Mouse (Mus musculus): Measurements from ENCODE around the gene Tbcd. TPM values are rescaled to one million over a fixed set of nuclear protein-coding genes. Genes with fewer than 3 reads are reported as not detected.

Gene Tbcd
- total RNA-seq, 1 experiment = 68.6 TPM

- DNase-seq (ENCODE audit: low read depth, low spot score) = no peak
- H3K27ac ChIP-seq (ENCODE audit: insufficient read depth, low read depth, low read length, poor library complexity, severe bottlenecking) = no peak overlapping the region
- peak overlapping the region; percentile 62 for H3K9ac ChIP-seq (ENCODE audit: insufficient read depth, low read depth, low read length, poor library complexity, severe bottlenecking)
- H3K4me3 ChIP-seq (ENCODE audit: insufficient read depth in 1 of 2, low read depth in 1 of 2, low read length in 2 of 2, poor library complexity in 1 of 2, severe bottlenecking in 1 of 2) = peak overlapping the region; percentile 67 to 93
- in situ Hi-C loops (cut with MboI; ENCODE audit: low sequenced_read_pairs in 2 of 2, unreplicated experiment in 2 of 2) = no loop called here
- H3K36me3 ChIP-seq (ENCODE audit: control insufficient read depth, insufficient read depth, low read length, poor library complexity, severe bottlenecking) = no peaks in the 10 kb centered on the region
- peaks cover 0 to 2% of the 10 kb centered on the region in 2 experiments; a peak in 1 of 4 replicates for H3K4me1 ChIP-seq (ENCODE audit: control insufficient read depth in 2 of 2, insufficient read depth in 2 of 2, low read length in 2 of 2, poor library complexity in 1 of 2)
- H3K9me3 ChIP-seq (ENCODE audit: control insufficient read depth, insufficient read depth, low read depth, low read length) = no peaks in the 10 kb centered on the region
- TF ChIP-seq ZNF384 (IDR thresholded peaks at IDR 0.05; ENCODE audit: low read depth, low read length) = no peak
- TF ChIP-seq MAFK (IDR thresholded peaks at IDR 0.05; ENCODE audit: insufficient read depth, low read depth, low read length) = no peak
- no peak for TF ChIP-seq HCFC1 (IDR thresholded peaks at IDR 0.05; ENCODE audit: borderline replicate concordance, insufficient read depth, low read length)
- no peak for TF ChIP-seq CHD2 (IDR thresholded peaks at IDR 0.05; ENCODE audit: low read depth, low read length)
- no peak for TF ChIP-seq ZC3H11A (IDR thresholded peaks at IDR 0.05; ENCODE audit: borderline replicate concordance, low read depth, low read length)
Observed at GRCm38 (mm10) chr11:121421553-121422173, 30.1 kb upstream of the Tbcd start.

DNA sequence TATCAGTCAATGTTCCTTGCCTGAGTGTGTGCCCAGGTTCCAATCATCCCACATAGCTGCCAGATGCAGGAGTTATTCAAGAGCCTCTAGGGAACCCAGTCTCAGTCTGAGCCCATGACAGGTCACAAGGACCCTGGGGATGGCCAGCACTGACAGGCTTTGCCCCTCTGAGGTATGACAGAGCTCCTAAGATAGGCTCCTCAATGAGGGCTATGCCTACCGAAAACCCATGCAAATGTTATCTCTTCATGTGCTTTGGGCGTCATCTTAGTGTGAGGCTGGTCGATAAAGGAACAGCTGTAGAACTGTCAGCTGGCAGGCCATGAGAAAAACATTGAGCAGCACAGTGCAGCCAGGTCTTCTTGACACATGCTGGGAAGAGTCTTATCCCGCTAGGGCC is 18.4 kb upstream of the Tbcd start:
- Histone ChIP-seq H3K9me3 (ENCODE audit: control insufficient read depth, insufficient read depth, low read depth, low read length) (no peaks in the 10 kb centered on the region), H3K4me1 (ENCODE audit: control insufficient read depth in 2 of 2, insufficient read depth in 2 of 2, low read length in 2 of 2, poor library complexity in 1 of 2) (no peaks in the 10 kb centered on the region), H3K36me3 (ENCODE audit: control insufficient read depth, insufficient read depth, low read length, poor library complexity, severe bottlenecking) (peaks cover 6% of the 10 kb centered on the region; the same call in 1 of the 2 replicates), H3K27ac (ENCODE audit: insufficient read depth, low read depth, low read length, poor library complexity, severe bottlenecking) (no peak overlapping the region), H3K9ac (ENCODE audit: insufficient read depth, low read depth, low read length, poor library complexity, severe bottlenecking) (no peak overlapping the region), H3K4me3 (ENCODE audit: insufficient read depth in 1 of 2, low read depth in 1 of 2, low read length in 2 of 2, poor library complexity in 1 of 2, severe bottlenecking in 1 of 2) (no peak overlapping the region)
- in situ Hi-C loops (cut with MboI; ENCODE audit: low sequenced_read_pairs in 2 of 2, unreplicated experiment in 2 of 2) = no loop called here
- no peak for DNase-seq (ENCODE audit: low read depth, low spot score)
- no peak for TF ChIP-seq HCFC1 (IDR thresholded peaks at IDR 0.05; ENCODE audit: borderline replicate concordance, insufficient read depth, low read length)
- TF ChIP-seq MAFK (IDR thresholded peaks at IDR 0.05; ENCODE audit: insufficient read depth, low read depth, low read length) = no peak
- no peak for TF ChIP-seq ZC3H11A (IDR thresholded peaks at IDR 0.05; ENCODE audit: borderline replicate concordance, low read depth, low read length)

DNA sequence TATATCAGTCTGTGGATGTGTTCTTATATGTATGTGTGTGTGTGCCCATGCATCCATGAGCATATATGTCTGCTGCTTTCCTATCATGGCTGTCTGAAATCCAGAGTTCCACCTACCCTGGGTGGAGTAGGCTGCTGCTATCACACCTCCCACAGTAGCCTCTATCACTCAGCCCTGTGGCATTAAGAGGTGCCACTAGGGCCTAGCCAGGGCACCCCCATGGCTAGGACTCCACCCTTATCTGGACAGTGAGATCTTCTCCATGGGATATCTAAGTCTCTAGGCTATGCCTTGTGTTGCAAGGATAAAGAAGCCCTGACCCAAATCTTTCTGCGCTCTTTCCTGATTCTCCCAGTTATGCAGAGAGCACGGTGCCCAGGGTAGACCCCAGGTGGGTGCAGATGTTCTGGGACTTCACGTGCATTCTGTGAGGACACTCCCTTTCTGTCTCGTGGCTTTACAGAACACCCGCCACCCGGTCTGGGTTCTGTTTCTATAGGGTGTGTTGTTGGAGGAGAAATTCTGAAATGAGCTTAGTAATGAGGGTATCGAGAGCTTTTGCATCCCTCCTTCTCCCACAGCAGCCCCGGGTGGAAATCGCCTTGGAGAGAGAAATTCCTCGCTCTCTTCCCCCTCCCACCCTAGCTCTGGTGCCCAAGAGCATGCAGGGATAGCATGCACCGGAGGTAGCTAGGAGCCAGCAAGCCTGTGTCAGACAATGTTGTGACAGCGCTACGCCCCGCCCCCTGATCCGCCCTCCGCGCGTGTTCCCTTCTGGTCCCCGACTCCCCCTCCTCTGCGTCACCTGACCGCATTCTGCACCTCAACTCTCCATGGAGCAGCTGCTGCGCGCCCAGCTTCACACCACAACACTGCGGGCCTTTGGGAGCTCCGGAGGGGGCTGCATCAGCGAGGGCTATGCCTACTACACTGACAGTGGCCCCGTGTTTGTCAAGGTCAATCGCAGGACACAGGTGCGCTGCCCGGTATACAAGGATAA is 17.3 kb upstream of the Tbcd start, which contains the start of gene Fn3k:
Gene Fn3k, plus strand, starts transcription at position 758 of the 1,000 bp plus-strand sequence.
- Histone ChIP-seq H3K36me3 (ENCODE audit: control insufficient read depth, insufficient read depth, low read length, poor library complexity, severe bottlenecking) (peaks cover 2% of the 10 kb centered on the region; the same call in 1 of the 2 replicates), H3K27ac (ENCODE audit: insufficient read depth, low read depth, low read length, poor library complexity, severe bottlenecking) (no peak within 1 kb of the TSS), H3K4me1 (ENCODE audit: control insufficient read depth in 2 of 2, insufficient read depth in 2 of 2, low read length in 2 of 2, poor library complexity in 1 of 2) (no peaks in the 10 kb centered on the region), H3K9me3 (ENCODE audit: control insufficient read depth, insufficient read depth, low read depth, low read length) (no peaks in the 10 kb centered on the region), H3K9ac (ENCODE audit: insufficient read depth, low read depth, low read length, poor library complexity, severe bottlenecking) (no peak within 1 kb of the TSS), H3K4me3 (ENCODE audit: insufficient read depth in 1 of 2, low read depth in 1 of 2, low read length in 2 of 2, poor library complexity in 1 of 2, severe bottlenecking in 1 of 2) (peak within 1 kb of the TSS; percentile 55 to 56; a peak in 3 of 4 replicates)
- TF ChIP-seq CHD2 (IDR thresholded peaks at IDR 0.05; ENCODE audit: low read depth, low read length) (no peak), MAFK (IDR thresholded peaks at IDR 0.05; ENCODE audit: insufficient read depth, low read depth, low read length) (no peak), HCFC1 (IDR thresholded peaks at IDR 0.05; ENCODE audit: borderline replicate concordance, insufficient read depth, low read length) (no peak), ZNF384 (IDR thresholded peaks at IDR 0.05; ENCODE audit: low read depth, low read length) (no peak), ZC3H11A (IDR thresholded peaks at IDR 0.05; ENCODE audit: borderline replicate concordance, low read depth, low read length) (no peak)
- peak; percentile 41 for DNase-seq (ENCODE audit: low read depth, low spot score)
- in situ Hi-C loops (cut with MboI; ENCODE audit: low sequenced_read_pairs in 2 of 2, unreplicated experiment in 2 of 2) = no loop called here

- in situ Hi-C loops (cut with MboI; ENCODE audit: low sequenced_read_pairs in 2 of 2, unreplicated experiment in 2 of 2) = no loop called here
- DNase-seq (ENCODE audit: low read depth, low spot score) = no peak
- no peaks in the 10 kb centered on the region for H3K9me3 ChIP-seq (ENCODE audit: control insufficient read depth, insufficient read depth, low read depth, low read length)
- H3K4me3 ChIP-seq (ENCODE audit: insufficient read depth in 1 of 2, low read depth in 1 of 2, low read length in 2 of 2, poor library complexity in 1 of 2, severe bottlenecking in 1 of 2) = no peak overlapping the region
- H3K27ac ChIP-seq (ENCODE audit: insufficient read depth, low read depth, low read length, poor library complexity, severe bottlenecking) = no peak overlapping the region
- no peak overlapping the region for H3K9ac ChIP-seq (ENCODE audit: insufficient read depth, low read depth, low read length, poor library complexity, severe bottlenecking)
- H3K4me1 ChIP-seq (ENCODE audit: control insufficient read depth in 2 of 2, insufficient read depth in 2 of 2, low read length in 2 of 2, poor library complexity in 1 of 2) = 0 out of 4 replicates have a peak, but pooled peaks cover 0 to 2% of the 10 kb centered on the region in 2 experiments
- H3K36me3 ChIP-seq (ENCODE audit: control insufficient read depth, insufficient read depth, low read length, poor library complexity, severe bottlenecking) = no peaks in the 10 kb centered on the region
- TF ChIP-seq HCFC1 (IDR thresholded peaks at IDR 0.05; ENCODE audit: borderline replicate concordance, insufficient read depth, low read length) = no peak
- no peak for TF ChIP-seq MAFK (IDR thresholded peaks at IDR 0.05; ENCODE audit: insufficient read depth, low read depth, low read length)
- TF ChIP-seq ZNF384 (IDR thresholded peaks at IDR 0.05; ENCODE audit: low read depth, low read length) = no peak
- TF ChIP-seq ZC3H11A (IDR thresholded peaks at IDR 0.05; ENCODE audit: borderline replicate concordance, low read depth, low read length) = no peak
- no peak for TF ChIP-seq CHD2 (IDR thresholded peaks at IDR 0.05; ENCODE audit: low read depth, low read length)
Observed at GRCm38 (mm10) chr11:121437236-121437635, 14.5 kb upstream of the Tbcd start.

All from ES-E14 (cell line).